Mouse (Mus musculus): ENCODE data around the gene Cdk17.

The Cdk17 gene

DNA sequence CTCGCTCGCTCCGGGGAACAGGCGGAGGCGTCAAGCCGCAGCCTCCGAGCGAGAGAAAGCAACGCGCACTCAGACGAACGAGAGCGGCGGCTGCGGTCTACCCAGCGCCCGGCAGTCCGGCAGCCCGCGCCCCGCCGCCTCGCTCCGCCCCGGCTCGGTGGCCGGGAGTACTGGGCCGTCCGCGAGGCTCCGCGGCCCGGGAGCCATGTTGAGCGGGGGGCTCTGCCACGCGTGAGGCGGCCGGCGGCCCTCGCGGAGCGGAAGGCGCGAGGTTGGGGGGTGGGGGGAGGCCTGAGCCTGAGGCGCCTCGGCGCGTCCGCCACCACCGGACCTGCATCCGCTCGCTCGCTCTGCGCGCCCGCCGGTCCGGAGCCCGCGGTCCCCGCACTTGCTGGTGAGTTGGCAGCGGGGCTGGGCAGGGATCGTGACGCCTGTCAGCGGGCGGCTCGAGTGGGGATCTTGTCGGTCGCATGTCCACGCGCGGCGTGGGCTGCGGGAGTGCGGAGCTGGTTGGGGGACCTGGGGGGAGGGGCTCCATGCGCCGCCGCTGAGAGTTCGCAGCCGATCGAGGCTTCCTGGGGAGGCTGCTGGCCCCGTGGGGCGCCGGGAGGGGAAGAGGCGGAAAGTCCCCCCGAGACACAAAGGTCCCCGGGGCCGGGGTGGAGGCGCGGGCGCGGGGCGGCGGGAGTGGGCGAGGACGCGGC lies at the start of gene Cdk17:
Cdk17 (plus strand) TSS at position 69 of the 704 bp plus-strand sequence.
- DNase-seq, result peak; percentile 65

DNA sequence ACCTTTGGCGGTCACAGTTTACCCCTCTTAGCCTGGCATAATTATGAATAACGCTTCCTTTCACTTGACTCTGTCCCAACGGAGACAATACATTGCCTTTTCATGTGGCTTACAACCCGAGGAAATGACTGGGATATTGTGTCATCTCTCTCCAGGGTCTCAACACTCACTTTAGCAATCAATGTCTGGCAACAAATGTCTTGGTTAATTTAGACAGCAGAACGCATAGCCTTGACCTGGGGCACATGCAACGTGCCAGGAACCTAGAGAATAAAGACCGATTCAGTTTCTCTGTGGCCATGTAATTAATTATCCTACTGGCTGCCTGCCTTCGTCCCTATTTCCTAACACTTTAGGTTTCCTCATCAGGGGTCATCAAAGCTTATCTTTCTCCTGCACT lies 49.3 kb upstream of the Cdk17 start:
- no peak for DNase-seq

DNA sequence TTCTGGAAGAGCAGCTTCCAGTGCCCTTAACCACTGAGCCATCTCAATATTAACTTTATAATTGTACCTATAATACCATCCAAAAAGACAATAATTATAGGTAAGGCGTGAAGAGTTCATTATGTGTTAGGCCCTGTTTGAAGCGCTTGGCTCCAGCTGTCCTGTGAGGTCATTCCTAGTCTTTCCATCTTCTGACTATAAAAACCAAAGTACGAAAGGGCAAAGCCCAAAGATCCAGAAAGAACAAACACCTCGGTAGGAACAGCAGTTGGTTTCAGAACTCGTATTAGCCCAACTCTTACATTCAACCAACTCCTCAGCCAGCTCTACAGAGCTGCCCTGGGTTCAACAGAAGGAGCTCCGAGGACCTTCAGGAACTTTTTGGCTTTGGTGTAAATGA lies 48.7 kb upstream of the Cdk17 start:
- DNase-seq, result no peak

DNA sequence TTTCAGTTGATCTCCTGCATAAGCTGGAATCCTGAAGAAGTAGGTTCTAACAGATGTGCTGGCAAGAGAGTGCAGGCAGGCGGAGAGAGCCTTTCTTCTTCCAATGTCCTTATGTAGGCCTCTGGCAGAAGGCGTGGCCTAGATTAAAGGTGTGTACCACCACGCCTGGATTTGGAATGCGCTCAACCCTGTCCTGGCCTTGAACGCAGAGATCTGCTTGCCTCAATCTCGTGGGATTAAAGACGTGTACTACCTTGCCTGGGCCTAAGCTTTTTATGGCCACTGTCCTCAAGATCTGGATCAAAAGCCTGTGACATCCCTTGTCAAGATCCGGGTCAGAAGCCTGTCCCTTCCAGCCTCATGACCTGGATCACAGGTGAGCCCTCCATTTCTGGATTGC lies 46.7 kb upstream of the Cdk17 start:
- DNase-seq, result no peak

DNA sequence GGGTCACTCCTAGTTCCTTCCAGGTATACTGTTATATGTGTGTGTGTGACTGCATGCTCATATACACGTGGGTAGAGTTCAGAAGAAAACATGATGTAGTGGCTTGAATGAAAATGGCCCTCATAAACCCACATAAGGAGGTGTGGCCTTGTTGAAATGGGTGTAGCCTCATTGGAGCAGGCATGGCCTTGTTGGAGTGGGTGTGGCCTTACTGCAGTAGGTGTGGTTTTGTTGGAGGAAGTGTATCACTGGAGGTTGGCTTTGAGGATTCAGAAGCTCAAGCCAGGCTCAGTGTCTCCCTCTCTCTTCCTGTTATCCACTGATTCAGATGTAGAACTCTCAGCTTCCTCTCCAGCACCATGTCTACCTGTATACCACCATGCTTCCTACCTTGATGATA lies 45.9 kb upstream of the Cdk17 start:
- no peak for DNase-seq

DNA sequence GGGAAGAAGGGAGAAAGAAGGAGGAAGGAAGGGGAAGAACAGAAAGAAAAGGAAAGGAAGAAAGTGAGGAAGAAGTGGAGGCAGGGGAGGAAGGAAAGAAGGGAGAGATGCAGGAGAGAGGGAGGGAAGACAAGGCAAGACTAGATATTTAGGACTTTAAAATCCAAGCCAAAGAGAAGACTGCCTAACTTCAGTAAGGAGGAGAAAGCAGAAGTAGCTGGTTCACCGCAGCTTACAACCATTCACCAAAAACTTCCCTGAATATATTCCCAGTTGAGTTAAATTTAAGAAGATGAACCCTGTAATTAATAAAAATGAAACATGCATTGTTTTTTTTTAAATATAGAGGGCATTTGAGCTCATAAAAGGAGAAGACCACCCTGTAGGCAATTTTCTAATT lies 44.9 kb upstream of the Cdk17 start:
- DNase-seq, result no peak

DNA sequence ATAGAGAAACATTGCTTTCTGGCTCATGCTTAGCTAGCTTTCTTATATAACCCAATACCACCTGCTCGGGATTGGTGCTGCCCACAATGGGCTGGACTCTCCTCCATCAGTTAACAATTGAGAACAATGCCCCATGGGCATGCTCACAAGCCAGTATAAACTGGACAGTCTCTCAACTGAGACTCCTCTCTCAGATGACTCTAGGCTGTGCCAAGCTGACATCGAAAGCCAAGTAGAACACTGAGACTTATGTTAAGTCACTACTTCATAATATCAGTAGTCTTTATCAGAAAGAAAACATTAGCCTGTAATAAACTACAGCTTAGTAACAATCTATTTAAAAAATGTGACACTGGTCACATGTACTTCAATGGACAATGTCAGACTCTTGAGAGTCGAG lies 44.0 kb upstream of the Cdk17 start:
- DNase-seq, result no peak

DNA sequence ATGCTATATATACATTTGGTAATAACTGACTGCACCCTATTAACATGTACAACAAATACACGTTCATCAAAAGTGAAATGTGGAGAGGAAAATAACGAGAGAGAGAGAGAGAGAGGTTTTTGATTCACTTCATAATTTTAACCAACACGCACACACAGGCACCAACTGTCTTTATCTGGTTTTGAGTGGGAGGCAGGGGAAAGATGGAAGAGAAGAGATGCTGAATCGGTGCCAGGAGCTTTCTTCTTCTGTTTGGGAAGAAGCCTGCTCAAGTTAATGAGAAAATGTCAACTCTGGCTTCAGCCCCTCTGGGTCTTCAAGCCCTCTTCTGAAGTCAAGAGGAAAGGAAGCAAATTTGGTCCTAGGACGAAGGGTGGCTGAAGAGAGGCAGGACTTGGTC lies 40.9 kb upstream of the Cdk17 start:
- no peak for DNase-seq

DNA sequence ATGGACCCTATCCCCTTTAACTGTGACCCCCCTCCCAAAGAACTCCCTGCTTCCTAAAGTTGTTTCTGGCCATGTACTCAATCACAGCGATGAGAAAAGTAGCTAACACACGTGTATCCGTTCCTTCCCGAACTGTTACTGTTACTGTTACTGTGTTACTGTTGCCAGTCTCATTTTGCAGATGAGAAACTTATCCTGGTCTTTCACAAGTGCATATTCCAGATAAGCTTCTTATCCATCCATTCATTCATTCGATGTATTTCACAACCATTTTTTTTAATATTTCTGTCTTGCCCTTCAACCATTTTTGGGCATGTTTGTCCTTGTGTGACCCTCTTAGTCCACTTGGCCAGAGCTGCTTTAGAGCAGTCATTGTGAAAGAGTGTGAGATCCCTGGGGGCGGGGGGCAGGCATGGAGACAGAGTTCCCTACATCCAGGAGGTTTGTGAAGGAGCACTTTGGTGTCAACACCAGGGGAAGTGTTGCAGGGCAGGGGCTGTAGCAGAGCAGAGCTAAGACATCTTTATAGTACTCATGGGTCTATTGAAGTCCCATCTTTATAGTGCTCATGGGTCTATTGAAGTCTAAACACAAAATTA lies 39.3 kb upstream of the Cdk17 start:
- no peak for DNase-seq

DNA sequence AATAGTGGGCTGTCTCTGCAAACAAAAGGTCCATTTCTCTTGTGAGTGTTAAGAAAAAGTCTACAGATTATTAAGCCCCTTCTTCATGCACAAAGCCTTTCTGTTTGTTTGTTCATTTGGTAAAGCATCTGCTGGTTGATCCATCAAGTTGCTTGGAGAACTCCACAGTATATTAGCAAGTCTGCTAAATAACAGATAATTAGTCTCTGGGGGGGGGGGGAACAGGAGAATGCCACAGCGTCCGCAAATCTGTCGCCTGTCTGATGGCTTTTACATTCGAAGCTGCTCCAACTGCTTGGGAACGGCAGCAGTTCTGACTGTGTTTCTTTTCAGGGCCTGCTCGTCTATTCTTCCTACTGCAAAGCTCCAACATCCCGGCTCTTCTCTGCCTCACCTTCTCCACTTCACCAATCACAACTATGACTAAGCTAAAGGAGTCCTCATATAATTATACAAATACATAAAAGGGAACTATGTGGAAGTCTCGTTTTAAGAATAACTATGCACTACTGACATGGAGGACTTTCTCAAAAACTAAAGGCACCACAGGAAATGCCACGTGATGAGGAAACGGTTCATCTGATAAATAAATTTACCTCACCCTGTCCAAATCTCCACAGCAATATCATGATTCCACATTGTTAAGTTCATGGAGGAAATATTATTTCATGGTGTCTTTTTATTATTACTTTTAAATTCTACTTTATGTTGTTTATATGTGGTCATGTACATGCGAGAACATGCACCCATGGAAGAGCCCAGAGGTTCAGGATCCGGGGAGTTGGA lies 38.1 kb upstream of the Cdk17 start:
- no peak for DNase-seq

DNA sequence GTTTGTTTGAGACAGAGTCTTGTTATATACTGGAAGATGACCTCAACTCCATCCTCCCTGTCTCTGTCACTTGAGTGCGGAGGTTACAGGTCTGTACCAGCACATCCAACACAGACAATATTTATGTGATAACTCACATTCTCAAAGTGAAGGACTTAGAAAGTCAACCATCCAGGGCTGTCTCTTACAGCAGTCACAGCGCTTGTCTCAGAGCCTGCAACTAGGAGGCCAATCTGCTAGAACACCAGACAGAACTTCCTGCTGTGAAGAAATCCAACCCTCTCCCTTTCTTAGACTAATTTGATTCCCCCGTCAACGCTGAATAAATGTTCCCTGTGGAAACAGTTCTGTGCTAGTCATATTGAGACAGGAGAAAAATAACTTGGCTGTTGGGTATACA lies 37.4 kb upstream of the Cdk17 start:
- DNase-seq, result no peak

DNA sequence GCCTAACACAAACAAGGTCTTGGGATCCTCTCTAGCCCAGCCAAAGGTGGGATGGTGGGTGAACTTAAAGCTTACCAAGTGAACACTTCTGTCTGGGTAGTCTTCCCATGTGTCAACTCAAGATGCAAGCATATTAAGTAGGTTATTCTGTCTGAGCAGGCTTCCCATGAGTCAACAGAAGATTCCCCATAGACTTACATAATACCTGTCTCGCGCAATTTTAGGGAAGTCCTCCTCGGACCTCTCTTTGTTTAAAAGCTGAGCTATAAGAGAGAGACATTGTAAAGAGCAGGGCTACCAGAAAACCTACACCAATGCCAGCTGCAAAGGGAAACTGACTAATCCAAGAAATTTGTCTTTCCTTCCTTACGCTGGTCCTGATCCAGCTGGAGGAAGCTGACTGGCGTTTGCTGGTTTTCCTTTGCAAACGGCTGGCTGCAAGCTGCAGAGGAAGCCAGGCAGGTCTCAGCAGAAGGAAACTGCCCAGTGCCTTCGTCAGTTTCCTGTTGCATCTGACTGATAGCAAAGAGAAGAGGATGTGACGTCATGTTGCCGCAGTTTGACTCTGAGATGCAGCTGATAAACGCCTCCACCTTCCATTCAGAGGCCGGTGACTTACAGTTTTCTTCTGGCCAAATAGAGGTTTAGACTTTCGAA lies 36.6 kb upstream of the Cdk17 start:
- peak; percentile 76 for DNase-seq

DNA sequence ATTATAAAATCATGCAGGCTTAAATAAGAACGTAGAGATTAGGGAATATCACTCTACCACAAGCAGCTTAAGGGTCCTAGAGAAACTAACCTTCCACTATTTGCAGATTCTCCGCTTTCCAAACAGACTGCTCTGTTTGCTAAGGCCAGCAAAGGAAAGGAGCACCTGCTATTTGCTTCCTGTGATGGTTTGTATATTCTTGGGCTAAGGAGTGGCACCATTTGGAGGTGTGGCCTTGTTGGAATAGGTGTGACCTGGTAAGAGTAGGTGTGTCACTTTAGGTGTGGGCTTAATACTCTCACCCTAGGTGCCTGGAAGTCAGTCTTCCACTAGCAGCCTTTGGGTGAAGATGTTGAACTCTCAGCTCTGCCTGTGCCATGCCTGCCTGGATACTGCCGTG lies 34.6 kb upstream of the Cdk17 start:
- DNase-seq, result no peak

DNA sequence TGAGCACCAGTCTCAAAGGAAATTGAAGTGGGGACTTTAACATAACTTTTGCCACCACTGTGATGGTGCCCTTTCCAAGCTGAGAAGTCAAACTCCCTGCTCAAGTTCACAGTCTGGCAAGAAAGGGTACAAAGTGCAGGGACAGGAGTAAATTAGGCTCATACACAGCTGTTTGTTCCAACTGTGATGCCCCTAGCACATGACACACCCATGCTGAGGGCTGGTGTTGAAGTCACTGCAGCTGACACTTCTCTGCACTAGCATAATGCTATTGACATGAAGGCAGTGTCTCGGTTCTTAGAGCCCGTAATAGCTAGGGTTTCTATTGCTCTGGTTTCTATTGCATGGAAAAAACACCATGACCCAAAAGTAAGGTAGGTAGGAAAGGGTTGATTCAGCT lies 32.1 kb upstream of the Cdk17 start:
- DNase-seq, result no peak

DNA sequence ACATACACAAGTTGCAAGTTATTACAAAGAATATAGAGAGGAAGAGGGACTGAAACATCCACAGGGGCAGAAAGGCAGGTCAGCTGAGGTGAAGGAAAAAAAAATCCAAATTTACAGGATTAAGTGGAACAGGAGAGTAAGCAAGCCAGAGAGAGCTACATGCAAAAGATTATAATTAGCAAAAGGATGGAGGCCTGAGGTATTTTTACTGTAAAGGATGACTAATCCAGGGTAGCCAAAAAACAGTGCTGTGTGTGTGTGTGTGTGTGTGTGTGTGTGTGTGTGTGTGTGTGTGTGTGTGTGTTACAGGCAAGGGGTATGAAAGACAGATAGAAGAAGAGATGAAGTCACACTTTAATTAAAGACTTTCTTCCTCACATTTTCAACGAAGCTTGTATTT lies 31.3 kb upstream of the Cdk17 start:
- no peak for DNase-seq

DNA sequence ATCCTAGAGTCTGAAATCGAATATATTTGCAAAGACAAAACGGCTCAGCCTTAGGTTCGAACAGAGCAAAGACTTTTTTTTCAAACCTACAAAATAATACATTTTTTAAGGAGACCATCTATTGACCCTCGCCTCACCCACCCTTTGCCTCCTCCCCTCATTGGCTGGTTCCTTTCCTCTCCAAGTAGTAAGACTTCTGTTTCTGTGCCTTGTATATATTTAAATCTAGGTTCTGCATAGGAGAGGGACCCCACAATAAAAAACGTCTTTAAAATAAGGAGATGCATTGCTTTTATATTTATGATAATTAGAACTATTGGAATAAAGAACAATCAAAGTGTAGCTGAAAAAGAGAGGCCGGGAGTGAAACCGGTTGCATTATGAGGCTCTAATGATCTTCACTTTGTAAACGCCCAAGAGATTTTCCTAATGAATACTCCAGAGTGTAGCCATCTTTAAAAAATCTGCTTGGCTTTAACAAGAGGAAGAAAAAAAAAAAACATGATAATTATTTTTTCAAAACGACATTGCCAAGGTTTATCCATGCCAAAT lies 30.7 kb upstream of the Cdk17 start:
- no peak for DNase-seq

DNA sequence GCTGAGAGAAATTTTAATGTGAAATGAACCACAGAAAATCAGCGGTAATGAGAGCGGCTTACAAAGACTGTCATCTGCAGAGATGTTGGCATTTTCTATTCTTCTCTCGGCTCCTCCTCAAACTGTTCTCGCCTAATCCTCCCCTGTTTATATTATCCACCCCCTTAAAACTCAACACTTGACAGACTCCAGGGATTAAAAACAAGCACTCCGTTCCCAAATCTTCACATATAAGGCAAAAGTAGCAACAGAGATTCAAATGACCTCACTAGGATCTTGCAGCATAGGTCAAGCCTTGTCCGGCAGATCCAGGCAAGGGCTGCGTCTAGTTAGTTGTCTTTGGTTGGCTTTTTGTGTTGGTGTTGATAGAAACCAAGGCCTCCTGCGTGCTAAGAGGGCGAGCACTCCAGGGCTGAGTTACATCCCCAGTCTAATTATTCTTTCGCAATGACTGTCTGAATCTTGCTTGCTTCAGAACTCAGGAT lies 30.2 kb upstream of the Cdk17 start:
- no peak for DNase-seq

DNA sequence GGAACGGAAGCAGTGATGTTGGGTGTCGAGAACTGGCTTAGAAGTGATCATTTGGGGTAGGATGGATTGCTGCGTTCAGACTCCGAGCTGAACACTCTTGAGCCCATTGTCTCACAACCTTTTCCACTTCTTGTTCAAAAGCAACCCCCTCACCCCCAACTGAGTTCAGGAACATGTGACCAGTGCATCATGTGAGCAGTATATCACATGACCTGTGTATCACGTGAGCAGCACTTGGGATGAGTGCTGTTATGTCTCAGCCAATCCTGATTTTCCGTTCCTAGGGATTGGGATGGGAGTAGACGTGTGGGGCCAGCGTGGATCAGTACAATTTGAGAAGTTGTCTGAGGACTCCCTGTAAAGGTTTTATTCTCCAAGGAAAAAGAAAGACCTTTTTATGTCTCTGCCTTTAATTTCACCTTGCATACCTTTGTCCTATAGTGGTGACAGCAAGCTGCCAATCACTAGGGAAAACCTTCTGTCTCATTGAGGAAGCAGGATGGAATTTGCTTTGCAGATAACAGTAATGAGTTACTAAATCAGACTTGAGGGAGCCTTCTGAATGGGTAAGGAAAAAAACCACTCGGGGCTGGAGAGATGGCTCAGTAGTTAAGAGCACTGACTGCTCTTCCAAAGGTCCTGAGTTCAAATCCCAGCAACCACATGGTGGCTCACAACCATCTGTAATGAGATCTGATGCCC lies 28.7 kb upstream of the Cdk17 start:
- DNase-seq, result no peak

DNA sequence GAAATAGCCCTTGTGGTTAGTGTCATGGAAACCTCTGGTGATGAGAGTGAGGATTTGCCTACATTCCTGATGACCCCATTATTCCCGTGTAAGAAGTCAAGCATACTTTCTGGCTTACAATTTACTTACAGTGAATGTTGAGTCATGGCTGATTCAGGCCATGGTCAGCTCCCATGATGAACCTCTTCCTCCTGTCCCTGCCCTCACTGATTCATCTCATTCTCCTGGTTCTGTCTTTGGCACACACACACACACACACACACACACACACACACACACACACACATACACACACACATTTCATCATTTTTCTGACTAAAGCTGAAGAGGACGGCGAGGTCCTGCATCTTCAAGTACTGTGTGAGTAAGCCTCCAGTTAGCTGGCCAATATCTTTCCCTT lies 21.9 kb upstream of the Cdk17 start:
- no peak for DNase-seq

DNA sequence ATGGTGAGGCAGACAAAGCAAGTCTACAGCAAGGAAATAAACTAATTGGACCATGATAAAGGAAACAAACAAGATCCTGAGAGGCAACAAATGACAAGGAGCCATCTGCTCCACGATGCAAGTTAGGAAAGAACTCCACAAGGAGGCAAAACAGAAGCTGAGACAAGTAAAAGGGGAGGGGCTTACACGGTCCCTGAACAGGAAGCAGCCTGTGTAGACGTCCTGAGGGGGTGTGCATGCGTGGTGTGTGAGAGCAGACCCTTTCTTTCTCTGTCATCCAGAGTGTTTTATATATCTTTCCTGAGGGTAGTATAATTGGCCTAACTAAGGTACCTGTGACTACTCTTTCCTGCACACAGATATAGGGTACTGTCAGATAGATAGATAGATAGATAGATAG lies 19.9 kb upstream of the Cdk17 start:
- DNase-seq, result no peak

DNA sequence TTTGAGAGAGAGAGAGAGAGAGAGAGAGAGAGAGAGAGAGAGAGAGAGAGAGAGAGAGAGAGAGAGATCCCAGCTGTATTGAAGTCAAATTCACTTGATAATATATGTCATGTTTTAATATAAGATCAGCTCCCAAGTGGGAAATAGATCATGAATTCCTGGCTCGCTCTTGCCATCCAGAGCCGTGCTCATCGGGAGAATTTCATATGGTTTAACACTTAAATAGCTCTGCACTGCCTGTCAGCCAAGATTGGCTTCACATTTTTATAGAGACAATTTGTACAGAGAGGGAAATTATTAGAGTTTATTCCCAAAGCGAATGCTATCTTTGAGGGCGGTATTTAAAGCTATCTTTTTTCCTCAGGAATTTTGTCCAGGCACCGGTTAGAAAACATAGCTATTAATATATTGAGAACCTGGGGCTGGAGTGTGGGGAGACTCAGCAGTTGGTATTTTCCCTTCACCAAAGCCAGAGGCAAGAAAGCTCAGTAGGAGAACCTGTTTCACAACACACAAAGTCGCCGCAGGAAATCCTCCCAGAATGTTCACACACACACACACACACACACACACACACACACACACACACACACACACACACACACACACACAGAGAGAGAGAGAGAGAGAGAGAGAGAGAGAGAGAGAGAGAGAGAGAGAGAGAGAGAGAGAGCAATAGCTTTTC lies 17.9 kb upstream of the Cdk17 start:
- DNase-seq, result no peak
